Mouse (Mus musculus) kidney, postnatal 14 days (tissue): ENCODE results near the gene Lrrk1.
A peak's percentile ranks its signal among the peaks of the same experiment; 100 is the strongest.
"Not testable (repeated sequence)": the region's sequence is repeated elsewhere in the genome, so short reads cannot be mapped to it uniquely, and the experiment has no call there.

Experiments used
- DNase-seq: peaks from one replicate; pipeline ENCODE4 v3.0.0; 2022; ENCODE audit warnings: mixed read lengths

Gene Lrrk1

GRCm38 (mm10) chr7:66219028-66219793, 168.9 kb downstream of the Lrrk1 start:
- DNase-seq = no peak

DNA sequence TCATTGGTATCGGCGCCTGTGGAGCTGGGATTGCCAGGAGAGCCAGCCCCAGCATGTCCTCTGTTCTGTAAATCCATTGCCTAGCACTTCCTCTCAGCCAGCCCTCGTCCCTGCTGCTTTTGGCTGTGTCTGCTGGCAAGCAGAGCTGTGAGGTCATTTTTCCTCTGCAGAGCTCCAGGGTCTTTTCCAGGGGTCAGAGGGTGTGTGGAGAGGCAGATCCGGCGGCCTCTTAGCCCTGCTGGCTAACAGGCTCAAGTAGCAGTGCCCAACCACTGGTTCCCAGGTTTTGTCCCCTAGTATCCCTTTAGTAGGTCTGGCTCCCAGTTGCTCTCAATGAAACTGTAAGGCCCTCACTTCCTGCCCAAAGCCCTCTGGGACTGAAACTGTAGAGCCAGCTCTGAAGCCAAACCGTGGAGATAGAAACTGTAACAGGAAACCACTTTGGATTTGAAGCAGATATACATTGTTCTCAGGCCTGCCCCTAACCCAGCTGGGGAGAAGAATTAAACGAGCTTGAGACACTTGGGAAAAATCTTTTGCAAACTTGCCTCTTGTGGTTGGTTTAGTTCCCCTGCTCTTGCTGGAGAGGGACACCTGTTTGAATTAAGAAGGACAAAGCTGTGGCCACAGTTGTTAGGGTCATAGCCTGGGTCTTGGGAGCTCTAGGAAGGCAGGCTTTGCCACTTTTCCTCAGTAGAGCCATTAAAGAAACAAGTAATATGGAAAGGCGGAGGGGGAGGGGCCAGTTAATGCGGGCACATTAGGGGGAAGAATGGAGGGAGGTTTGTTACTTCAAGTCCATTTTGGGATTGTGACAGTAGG, 169.7 kb downstream of the Lrrk1 start:
- peak; percentile 63 for DNase-seq

GRCm38 (mm10) chr7:66217531-66218094, 170.5 kb downstream of the Lrrk1 start:
- no peak for DNase-seq

DNA sequence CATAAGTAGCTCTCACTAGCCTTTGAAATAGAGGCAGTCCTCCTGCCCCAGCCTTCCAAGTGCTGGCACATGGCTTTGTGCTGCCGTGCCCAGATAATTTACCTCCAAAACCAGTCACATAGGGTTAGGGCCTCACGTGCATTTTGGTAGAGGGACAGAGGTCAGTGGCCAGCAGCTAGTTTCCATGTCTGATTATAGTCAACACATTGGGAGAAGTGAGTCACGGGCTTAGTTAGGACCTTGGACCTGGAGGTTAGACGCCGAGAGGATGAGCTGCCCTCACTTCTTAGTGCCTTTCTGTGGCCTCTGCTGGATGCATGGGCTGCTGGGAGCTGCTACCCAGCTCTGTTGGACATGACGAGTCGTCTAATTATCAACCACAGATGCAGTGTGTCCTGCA, 171.1 kb downstream of the Lrrk1 start:
- DNase-seq = peak; percentile 18

DNA sequence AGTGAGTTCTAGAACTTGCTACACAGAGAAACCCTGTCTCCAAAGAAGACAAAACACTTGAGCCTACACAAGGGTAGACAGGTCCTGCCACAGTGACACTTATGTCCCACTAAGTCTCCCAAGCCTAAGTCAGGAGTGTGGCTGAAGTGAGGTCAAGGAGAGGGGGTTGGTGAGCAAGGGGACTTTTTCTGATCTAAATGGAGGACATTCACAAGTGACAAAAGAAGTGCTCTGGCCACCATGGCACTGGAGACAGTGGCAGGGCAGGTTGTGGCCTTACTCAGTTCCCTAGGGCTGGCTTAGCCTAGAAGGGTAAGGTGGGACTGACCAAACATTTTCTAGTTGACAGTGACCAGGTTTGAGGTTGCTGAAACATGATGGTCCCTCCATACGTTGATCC, 172.2 kb downstream of the Lrrk1 start:
- DNase-seq = no peak

- no peak for DNase-seq
Observed at GRCm38 (mm10) chr7:66214477-66214876, 173.7 kb downstream of the Lrrk1 start.

DNA sequence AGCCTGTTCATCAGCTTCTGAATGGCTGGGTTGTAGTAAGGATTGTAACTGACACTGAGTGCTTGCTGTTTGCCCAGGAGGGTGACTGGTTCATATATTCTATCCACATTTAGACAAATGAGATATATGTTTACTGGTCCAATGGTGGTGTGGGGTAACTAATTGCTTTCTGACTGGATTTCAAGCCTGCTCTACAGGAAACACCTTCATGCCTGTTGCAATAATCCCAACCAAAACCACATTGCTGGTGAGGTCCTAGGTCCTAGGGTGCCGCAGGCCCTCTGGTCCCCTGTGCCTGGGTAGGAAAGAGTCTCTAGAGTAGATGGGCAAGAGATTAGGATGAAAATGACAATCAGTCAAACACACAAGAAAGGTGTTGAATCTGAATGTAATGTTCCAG, 175.3 kb downstream of the Lrrk1 start:
- no peak for DNase-seq

- DNase-seq = no peak
Observed at GRCm38 (mm10) chr7:66209920-66210319, 178.2 kb downstream of the Lrrk1 start.

GRCm38 (mm10) chr7:66201657-66202056, 186.5 kb downstream of the Lrrk1 start:
- DNase-seq = no peak

DNA sequence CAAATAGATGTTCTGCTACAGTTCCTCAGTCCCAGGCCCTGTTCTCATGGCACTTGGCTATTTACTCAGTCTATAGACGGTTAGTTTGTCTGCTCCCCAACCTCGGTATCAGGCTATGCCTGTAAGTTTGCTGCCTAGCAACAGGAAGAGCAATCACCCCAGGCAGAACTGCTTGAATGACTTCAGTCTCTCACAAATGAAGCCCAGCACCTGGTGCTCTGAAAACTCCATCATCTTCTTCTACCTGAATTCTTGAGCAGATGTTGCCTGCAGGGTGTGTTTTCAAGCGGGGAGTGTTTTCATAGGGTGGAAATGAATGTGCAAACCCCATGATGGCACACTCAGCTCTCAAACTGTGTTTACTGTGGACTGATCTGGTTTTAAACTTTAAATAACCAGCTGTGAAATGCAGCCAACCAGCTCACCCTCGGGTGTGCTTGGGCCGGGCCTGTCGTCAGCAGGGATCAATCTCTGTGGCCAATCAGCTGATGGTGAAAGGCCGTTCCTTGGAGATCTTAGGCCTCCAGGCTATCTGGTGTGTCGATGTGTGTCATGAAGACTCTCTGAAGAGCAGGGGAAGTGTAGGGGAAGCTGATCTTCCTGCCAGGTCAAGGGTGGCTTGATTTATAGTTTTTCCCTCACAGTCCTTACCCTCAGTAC, 187.2 kb downstream of the Lrrk1 start:
- no peak for DNase-seq

DNA sequence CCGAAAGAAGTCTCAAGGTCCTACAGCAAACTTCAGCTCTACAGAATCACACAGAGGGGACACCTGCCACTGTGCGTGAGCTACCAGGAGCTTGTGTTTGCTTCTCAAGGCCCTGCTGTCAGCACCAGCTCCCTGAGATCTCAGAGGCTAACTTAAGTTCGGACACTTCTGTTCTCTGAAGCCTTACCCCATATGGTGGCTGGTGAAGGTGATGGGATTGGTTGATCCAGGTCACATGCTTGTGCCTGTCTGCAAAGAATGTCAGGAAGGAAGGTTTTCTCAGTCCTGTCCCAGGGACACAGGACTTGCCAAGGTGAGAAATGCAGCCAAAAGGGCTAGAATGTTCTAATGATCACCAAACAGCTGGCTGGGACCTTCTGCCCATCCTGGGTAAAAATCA, 187.8 kb downstream of the Lrrk1 start:
- no peak for DNase-seq

DNA sequence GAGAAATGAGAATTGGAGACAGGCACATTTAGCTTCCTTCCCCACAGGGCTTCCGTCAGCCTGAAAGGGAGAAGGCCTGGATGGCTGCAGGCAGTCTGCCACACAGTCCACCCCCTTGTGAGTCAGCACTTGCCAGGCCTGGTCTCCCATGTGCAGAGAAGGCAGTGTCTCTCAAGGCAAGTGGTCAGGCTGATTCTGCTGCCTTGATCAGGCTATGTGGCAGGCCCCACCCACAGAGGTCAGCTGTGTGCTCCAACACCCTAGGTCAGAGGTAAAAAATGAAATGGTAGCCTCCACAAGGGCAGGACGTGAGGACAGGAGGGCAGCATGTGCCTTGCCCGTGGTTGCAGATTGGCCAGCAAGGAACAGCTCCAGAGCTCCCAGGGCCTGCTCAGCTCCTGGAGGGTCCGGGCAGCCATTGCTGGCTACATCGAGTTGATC, 188.7 kb downstream of the Lrrk1 start:
- no peak for DNase-seq

DNA sequence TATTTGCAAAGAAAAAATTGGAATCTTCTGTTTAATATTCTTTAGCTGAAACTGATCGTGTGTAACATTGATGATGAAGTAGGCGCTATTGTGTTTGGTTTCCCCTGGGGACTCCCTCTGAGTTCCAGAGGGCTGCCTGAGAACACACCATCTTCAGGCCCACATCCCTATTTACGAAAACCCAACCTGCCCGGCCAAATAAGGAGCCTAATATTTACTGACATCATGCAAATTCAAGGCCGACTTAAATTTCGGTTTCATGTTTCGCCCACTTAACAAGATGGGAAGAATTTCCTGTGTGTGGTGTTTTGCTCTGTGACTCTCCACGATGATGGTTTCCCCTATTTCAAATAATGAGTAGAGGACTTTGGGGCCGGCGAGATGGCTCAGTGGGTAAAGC, 189.7 kb downstream of the Lrrk1 start:
- DNase-seq = no peak

DNA sequence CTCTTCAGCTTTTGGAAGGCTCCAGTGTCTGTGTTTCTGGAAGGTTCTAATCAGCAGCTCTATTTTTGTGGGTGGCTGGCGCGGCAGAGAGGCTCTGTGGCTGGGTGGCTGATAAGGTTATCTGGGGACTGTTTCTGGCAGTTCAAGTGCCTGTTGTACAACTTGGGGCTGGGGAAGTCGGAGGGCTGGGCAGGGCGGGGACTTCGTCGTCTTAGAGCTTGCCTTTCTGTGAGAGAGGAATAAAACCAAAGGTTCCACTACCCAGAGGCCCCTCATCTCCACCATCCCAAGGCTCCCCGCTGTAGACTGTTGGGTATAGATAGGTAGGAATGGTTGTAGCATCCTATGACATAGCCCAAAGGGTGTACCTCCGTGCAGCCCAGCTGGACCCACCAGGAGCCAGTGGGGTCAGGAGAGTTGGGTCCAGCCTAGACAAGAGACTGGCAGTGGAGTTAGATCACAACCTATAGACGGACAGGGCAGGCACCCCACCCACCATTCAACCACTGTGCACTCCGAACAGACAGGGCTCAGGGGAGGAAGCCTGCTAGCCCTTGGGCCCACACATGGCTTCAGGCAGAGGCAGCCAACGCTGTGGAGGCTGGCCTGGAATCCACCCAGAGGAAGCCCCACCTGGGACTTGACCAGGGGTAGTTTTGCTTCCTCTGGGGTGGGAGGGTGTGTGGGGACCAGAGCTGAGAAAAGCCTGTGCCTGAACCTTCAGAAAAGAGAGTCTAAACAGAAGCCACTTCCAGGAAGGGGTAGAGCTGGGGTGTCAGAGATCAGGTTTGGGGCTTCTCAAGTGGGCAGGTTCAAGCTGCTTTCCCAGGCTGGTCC, 191.3 kb downstream of the Lrrk1 start:
- no peak for DNase-seq

DNA sequence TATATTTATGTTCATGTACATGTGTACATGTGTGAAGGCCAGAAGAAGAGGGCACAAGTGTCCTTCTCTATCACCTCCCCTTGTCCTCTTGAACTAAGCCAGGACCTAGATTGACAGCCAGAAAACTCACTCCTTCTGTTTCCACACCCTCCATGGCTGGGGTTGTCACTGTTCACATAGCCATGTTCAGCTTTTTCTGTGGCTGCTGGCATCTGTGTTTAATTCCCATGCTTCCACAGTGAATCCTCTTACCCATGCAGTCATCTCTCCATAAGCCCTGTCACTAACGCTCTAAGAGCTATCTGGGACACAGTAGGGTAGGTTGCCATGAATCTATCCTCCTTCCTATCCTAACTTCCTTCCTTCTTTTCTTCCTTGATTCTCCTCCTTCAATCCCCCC, 192.3 kb downstream of the Lrrk1 start:
- no peak for DNase-seq

DNA sequence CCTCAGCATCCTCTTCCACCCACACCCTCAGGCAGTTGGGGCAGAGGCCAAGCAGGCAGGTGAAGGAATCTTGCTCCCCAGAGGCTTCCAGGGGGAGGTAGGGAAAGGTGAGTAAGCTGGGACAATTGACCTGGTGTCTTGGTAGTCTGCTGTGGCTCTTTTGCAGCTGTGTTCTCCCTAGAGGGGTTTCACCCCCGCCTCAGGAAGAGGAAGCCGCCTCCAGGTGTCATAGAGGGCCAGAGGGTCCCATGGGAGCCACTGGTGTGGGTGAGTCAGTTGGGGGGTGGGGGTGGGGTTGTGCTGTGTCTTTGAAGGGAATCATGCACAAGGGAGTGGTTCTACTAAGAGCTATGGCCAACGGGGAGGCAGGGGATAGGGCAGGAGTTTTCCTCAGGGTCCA, 193.6 kb downstream of the Lrrk1 start:
- no peak for DNase-seq

- not testable (repeated sequence) for DNase-seq
Observed at GRCm38 (mm10) chr7:66190385-66190784, 197.8 kb downstream of the Lrrk1 start.

DNA sequence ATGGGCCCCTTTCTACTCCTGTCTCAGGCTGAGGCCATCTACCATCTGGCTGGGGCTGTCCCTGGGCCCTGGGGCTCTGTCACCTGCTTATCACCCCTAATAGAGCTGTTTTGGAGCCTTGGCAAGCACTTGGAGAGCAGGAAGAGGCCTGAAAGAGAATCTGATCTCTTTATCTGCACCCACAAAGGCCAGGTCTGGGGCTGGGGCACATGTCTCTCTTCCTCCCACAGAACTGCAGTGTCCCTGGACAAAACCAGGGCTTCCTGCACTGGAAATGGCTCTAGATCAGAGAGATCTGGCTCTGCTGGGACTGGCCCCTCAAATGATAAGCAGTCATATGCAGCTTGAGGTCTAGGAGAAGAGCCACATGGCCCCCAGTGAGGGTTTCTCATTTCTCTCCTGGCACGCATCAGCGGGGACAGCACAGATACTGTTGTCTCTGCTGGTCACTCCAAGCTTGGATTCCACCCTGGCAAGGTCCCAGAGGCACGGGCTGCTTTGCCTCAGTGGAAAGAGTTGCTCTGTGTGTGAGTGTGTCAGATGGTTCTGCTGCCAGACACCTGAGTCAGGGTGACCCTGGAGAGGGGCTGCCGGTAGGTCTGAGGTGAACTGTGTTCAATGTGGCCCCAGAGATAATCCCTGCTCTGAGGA, 200.4 kb downstream of the Lrrk1 start:
- DNase-seq = no peak

GRCm38 (mm10) chr7:66185370-66185769, 202.8 kb downstream of the Lrrk1 start:
- no peak for DNase-seq

- no peak for DNase-seq
Observed at GRCm38 (mm10) chr7:66184026-66184425, 204.1 kb downstream of the Lrrk1 start.

DNA sequence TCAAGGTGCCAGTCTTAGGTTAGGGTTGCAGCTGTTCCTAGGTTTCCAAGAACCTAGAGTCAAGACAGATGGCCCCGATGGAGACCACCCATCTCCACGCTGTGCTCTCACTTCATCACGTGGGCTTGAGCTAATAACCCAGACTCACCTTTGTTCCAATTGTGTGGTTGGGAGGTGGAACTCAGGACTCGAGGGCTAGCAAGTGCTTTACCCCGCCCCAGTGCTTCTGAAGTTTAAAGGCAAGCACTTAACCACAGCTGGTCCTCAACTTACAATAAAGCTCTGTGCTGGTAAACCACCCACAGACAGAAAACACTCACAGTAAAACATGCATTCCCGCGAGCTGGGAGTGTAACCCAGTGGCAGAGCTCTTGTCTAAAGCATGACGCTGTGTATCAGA, 204.7 kb downstream of the Lrrk1 start:
- no peak for DNase-seq
